Mouse (Mus musculus): ENCODE measurements around the gene Usp37.

DNA sequence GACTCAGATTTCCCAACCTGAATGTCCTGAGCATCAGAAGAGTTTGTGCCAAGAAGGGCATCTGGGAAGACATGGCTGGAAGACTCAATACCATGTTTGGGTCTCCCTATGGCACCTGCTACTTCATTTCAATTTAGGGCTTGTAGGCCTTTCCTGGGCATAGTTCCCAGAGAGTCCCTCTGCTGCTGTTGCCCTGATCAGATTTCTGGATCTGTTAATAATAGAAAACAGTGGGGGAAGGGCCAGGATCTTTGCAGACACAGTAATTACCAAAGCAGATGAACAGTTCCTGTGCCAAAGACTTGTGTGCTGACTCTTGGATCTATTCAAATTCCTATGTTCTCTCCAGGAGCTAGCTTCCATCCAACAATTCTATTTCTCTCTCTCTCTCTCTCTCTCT is 5.4 kb downstream of the Usp37 start:
- TF ChIP-seq CTCF (IDR thresholded peaks at IDR 0.05; ENCODE audit: low read depth) (no peak), EP300 (IDR thresholded peaks at IDR 0.05; ENCODE audit: low read depth) (no peak)

Data from liver, embryonic 14.5 days (tissue).